Mouse (Mus musculus): ENCODE data around the gene Slc12a6. TPM values are rescaled to one million over a fixed set of nuclear protein-coding genes. Genes with fewer than 3 reads are reported as not detected.

The Slc12a6 gene
- polyA plus RNA-seq, 1 experiment from 2014 or later = 9.7 TPM

GRCm38 (mm10) chr2:112245307-112245706 is 20.3 kb upstream of the Slc12a6 start:
- Histone ChIP-seq H3K27me3 (replicated peaks; ENCODE audit: low read depth, poor library complexity, severe bottlenecking) (no peaks in the 10 kb centered on the region), H3K36me3 (replicated peaks) (peaks cover 30% of the 10 kb centered on the region), H3K4me1 (peaks cover 29% of the 10 kb centered on the region), H3K27ac (replicated peaks) (no peak overlapping the region), H3K9me3 (no peaks in the 10 kb centered on the region), H3K4me3 (no peak overlapping the region)
- 77% methylated on average over 5 of the region's 5 CpGs for WGBS
- no peak for DNase-seq (ENCODE audit: low spot score)

GRCm38 (mm10) chr2:112246193-112246592 is 19.4 kb upstream of the Slc12a6 start:
- DNase-seq (ENCODE audit: low spot score) = no peak
- Histone ChIP-seq H3K4me1 (peaks cover 21% of the 10 kb centered on the region), H3K27me3 (replicated peaks; ENCODE audit: low read depth, poor library complexity, severe bottlenecking) (no peaks in the 10 kb centered on the region), H3K9me3 (no peaks in the 10 kb centered on the region), H3K27ac (replicated peaks) (no peak overlapping the region), H3K36me3 (replicated peaks) (peaks cover 30% of the 10 kb centered on the region), H3K4me3 (no peak overlapping the region)
- WGBS = 94% methylated on average over 6 of the region's 6 CpGs

GRCm38 (mm10) chr2:112247323-112247722 is 18.3 kb upstream of the Slc12a6 start:
- Histone ChIP-seq H3K4me3 (no peak overlapping the region), H3K9me3 (no peaks in the 10 kb centered on the region), H3K27me3 (replicated peaks; ENCODE audit: low read depth, poor library complexity, severe bottlenecking) (no peaks in the 10 kb centered on the region), H3K36me3 (replicated peaks) (peaks cover 30% of the 10 kb centered on the region), H3K27ac (replicated peaks) (no peak overlapping the region), H3K4me1 (peaks cover 15% of the 10 kb centered on the region)
- DNase-seq (ENCODE audit: low spot score) = no peak
- WGBS = 87% methylated on average over 10 of the region's 10 CpGs

GRCm38 (mm10) chr2:112249780-112250453 is 15.7 kb upstream of the Slc12a6 start:
- no peaks in the 10 kb centered on the region for H3K27me3 ChIP-seq (replicated peaks; ENCODE audit: low read depth, poor library complexity, severe bottlenecking)
- peaks cover 4% of the 10 kb centered on the region; the same call in 1 of the 2 replicates for H3K4me1 ChIP-seq
- 87% methylated on average over 10 of the region's 10 CpGs for WGBS
- H3K9me3 ChIP-seq = no peaks in the 10 kb centered on the region
- H3K36me3 ChIP-seq (replicated peaks) = peaks cover 9% of the 10 kb centered on the region
- H3K4me3 ChIP-seq = no peak overlapping the region
- no peak for DNase-seq (ENCODE audit: low spot score)
- H3K27ac ChIP-seq (replicated peaks) = no peak overlapping the region

GRCm38 (mm10) chr2:112254675-112255515 is 10.7 kb upstream of the Slc12a6 start:
- no peaks in the 10 kb centered on the region for H3K9me3 ChIP-seq
- no peak overlapping the region for H3K4me3 ChIP-seq
- H3K36me3 ChIP-seq (replicated peaks) = no peaks in the 10 kb centered on the region
- 72% methylated on average over 7 of the region's 7 CpGs for WGBS
- peaks cover 4% of the 10 kb centered on the region; the same call in 1 of the 2 replicates for H3K4me1 ChIP-seq
- no peak overlapping the region for H3K27ac ChIP-seq (replicated peaks)
- DNase-seq (ENCODE audit: low spot score) = no peak
- H3K27me3 ChIP-seq (replicated peaks; ENCODE audit: low read depth, poor library complexity, severe bottlenecking) = no peaks in the 10 kb centered on the region

- Histone ChIP-seq H3K9me3 (no peaks in the 10 kb centered on the region), H3K27ac (replicated peaks) (no peak within 1 kb of the TSS), H3K27me3 (replicated peaks; ENCODE audit: low read depth, poor library complexity, severe bottlenecking) (no peaks in the 10 kb centered on the region), H3K4me3 (no peak within 1 kb of the TSS), H3K36me3 (replicated peaks) (no peaks in the 10 kb centered on the region; the same call in 1 of the 2 replicates), H3K4me1 (peaks cover 11% of the 10 kb centered on the region)
- no peak for DNase-seq (ENCODE audit: low spot score)
- 72% methylated on average over 10 of the region's 10 CpGs for WGBS
These were observed 6.2 kb upstream of the Slc12a6 start, which contains the start of gene Nutm1 for GRCm38 (mm10) chr2:112259241-112259962. TSS of gene Nutm1 (minus strand) at chr2:112259291.

- under 1% methylated on average over 36 of the region's 36 CpGs for WGBS
- Histone ChIP-seq H3K36me3 (replicated peaks) (no peaks in the 10 kb centered on the region; the same call in 1 of the 2 replicates), H3K4me3 (peak within 1 kb of the TSS; percentile 71), H3K4me1 (peaks cover 26% of the 10 kb centered on the region), H3K9me3 (no peaks in the 10 kb centered on the region), H3K27ac (replicated peaks) (peak within 1 kb of the TSS; percentile 85), H3K27me3 (replicated peaks; ENCODE audit: low read depth, poor library complexity, severe bottlenecking) (no peaks in the 10 kb centered on the region)
- DNase-seq (ENCODE audit: low spot score) = peak; percentile 85
These were observed 3.6 kb upstream of the Slc12a6 start, which contains the start of gene Nop10 for GRCm38 (mm10) chr2:112261748-112262653. TSS of gene Nop10 (plus strand) at chr2:112261926.

GRCm38 (mm10) chr2:112262779-112263295 is 2.8 kb upstream of the Slc12a6 start:
- WGBS = 35% methylated on average over 4 of the region's 4 CpGs
- Histone ChIP-seq H3K9me3 (no peaks in the 10 kb centered on the region), H3K27ac (replicated peaks) (peak overlapping the region; percentile 85; the same call in 1 of the 2 replicates), H3K4me1 (peaks cover 28% of the 10 kb centered on the region), H3K36me3 (replicated peaks) (no peaks in the 10 kb centered on the region; the same call in 1 of the 2 replicates), H3K27me3 (replicated peaks; ENCODE audit: low read depth, poor library complexity, severe bottlenecking) (no peaks in the 10 kb centered on the region), H3K4me3 (peak overlapping the region; percentile 71)
- no peak for DNase-seq (ENCODE audit: low spot score)

GRCm38 (mm10) chr2:112264364-112264763 is 1.3 kb upstream of the Slc12a6 start:
- H3K9me3 ChIP-seq = no peaks in the 10 kb centered on the region
- no peaks in the 10 kb centered on the region for H3K27me3 ChIP-seq (replicated peaks; ENCODE audit: low read depth, poor library complexity, severe bottlenecking)
- WGBS = 82% methylated on average over 4 of the region's 4 CpGs
- H3K4me1 ChIP-seq = peaks cover 28% of the 10 kb centered on the region
- no peak overlapping the region for H3K27ac ChIP-seq (replicated peaks)
- no peak for DNase-seq (ENCODE audit: low spot score)
- no peak overlapping the region for H3K4me3 ChIP-seq
- no peaks in the 10 kb centered on the region; the same call in 1 of the 2 replicates for H3K36me3 ChIP-seq (replicated peaks)

GRCm38 (mm10) chr2:112266242-112266592 is 592 bp downstream of the Slc12a6 start, which contains the start of gene Gm21985:
TSS of gene Gm21985 (plus strand) at chr2:112266314.
- Histone ChIP-seq H3K27me3 (replicated peaks; ENCODE audit: low read depth, poor library complexity, severe bottlenecking) (no peaks in the 10 kb centered on the region), H3K4me1 (peaks cover 28% of the 10 kb centered on the region), H3K36me3 (replicated peaks) (no peaks in the 10 kb centered on the region; the same call in 1 of the 2 replicates), H3K9me3 (no peaks in the 10 kb centered on the region), H3K27ac (replicated peaks) (peak within 1 kb of the TSS; percentile 93), H3K4me3 (peak within 1 kb of the TSS; percentile 83)
- WGBS = 3% methylated on average over 11 of the region's 11 CpGs
- DNase-seq (ENCODE audit: low spot score) = peak; percentile 52

GRCm38 (mm10) chr2:112266780-112267179 is 1.2 kb downstream of the Slc12a6 start:
- H3K4me3 ChIP-seq = peak overlapping the region; percentile 83
- no peak overlapping the region for H3K27ac ChIP-seq (replicated peaks)
- peaks cover 28% of the 10 kb centered on the region for H3K4me1 ChIP-seq
- H3K36me3 ChIP-seq (replicated peaks) = no peaks in the 10 kb centered on the region; the same call in 1 of the 2 replicates
- H3K9me3 ChIP-seq = no peaks in the 10 kb centered on the region
- DNase-seq (ENCODE audit: low spot score) = no peak
- 71% methylated on average over 10 of the region's 10 CpGs for WGBS
- H3K27me3 ChIP-seq (replicated peaks; ENCODE audit: low read depth, poor library complexity, severe bottlenecking) = no peaks in the 10 kb centered on the region

All from embryonic facial prominence, embryonic 10.5 days (tissue).